Mouse (Mus musculus): ENCODE results near the gene Man1b1.

- TF ChIP-seq CTCF (IDR thresholded peaks at IDR 0.05; ENCODE audit: borderline replicate concordance, control insufficient read depth, extremely low read depth, insufficient read depth, low read length, poor library complexity): no peak
- no peak for TF ChIP-seq POLR2A (IDR thresholded peaks at IDR 0.05; ENCODE audit: control insufficient read depth, extremely low read depth, insufficient read depth, low read length, poor library complexity)
Measured at GRCm38 (mm10) chr2:25328440-25328839, 3.7 kb upstream of the Man1b1 start.

Measured in thymus, adult 2 months (tissue).